Mouse (Mus musculus) small intestine, adult 2 months (tissue): ENCODE measurements around the gene Pld2.

Source experiments
- CTCF ChIP-seq: fragments of 200-500 bp; IDR thresholded peaks from 2 replicates; pipeline ENCODE4 v1.5.1; 2012; ENCODE audit warnings: low read depth, mild to moderate bottlenecking, control low read depth, inconsistent platforms, low read length, moderate library complexity, mixed read lengths; ENCODE audit not compliant: insufficient replicate concordance, insufficient read length; ENCODE audit errors: extremely low read depth
- POLR2A ChIP-seq: fragments of 200-500 bp; IDR thresholded peaks from 2 replicates; pipeline ENCODE4 v1.6.1; 2012; ENCODE audit warnings: low read depth, mild to moderate bottlenecking, control low read depth, inconsistent platforms, low read length, moderate library complexity

DNA sequence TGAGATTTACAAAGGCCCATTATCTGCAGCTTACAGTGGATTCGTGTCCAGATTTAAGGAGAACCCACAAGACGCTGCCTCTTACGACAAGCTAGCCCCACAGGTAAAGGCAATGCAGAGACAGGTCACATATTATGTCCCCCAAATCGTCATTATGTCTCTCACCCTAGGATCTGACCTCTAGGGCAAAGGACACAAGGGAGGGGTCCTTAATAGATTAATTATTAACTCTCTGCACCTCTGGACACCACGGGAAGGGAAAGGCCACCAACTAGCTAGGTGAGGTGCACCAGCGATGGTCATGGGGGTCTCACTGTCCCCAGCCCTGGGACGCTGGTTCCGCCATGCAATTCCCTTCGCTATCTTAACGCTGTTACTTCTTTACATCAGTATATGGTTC is 20.9 kb upstream of the Pld2 start, which contains the start of gene Gltpd2:
- TF ChIP-seq POLR2A (no peak), CTCF (no peak)
